Mouse (Mus musculus) right cerebral cortex, postnatal 4 days (tissue): ENCODE results near the gene Taco1.

Experiments
- DNase-seq: peaks from one replicate; pipeline ENCODE4 v3.0.0-alpha.2; 2022

Gene Taco1

GRCm38 (mm10) chr11:106065073-106065922 lies 563 bp upstream of the Taco1 start:
- DNase-seq: no peak

GRCm38 (mm10) chr11:106066616-106067015 lies 755 bp downstream of the Taco1 start:
- DNase-seq: peak; percentile 74

GRCm38 (mm10) chr11:106073774-106074173 lies 7.9 kb downstream of the Taco1 start:
- DNase-seq: no peak

GRCm38 (mm10) chr11:106076321-106076720 lies 10.5 kb downstream of the Taco1 start:
- peak; percentile 73 for DNase-seq

- peak; percentile 95 for DNase-seq
Observed at GRCm38 (mm10) chr11:106083708-106084701, 18.1 kb downstream of the Taco1 start, which contains the start of gene Map3k3. Gene Map3k3 (plus strand): TSS chr11:106084613.

- peak; percentile 66 for DNase-seq
Observed at GRCm38 (mm10) chr11:106084911-106085561, 19.2 kb downstream of the Taco1 start.

GRCm38 (mm10) chr11:106098223-106098622 lies 32.4 kb downstream of the Taco1 start:
- no peak for DNase-seq

- DNase-seq: no peak
Observed at GRCm38 (mm10) chr11:106102866-106103265, 37.0 kb downstream of the Taco1 start.

- no peak for DNase-seq
Observed at GRCm38 (mm10) chr11:106106047-106106587, 40.3 kb downstream of the Taco1 start.

- no peak for DNase-seq
Observed at GRCm38 (mm10) chr11:106111688-106112087, 45.8 kb downstream of the Taco1 start.

GRCm38 (mm10) chr11:106122221-106122620 lies 56.4 kb downstream of the Taco1 start:
- DNase-seq: no peak

GRCm38 (mm10) chr11:106122736-106123135 lies 56.9 kb downstream of the Taco1 start:
- DNase-seq: no peak
